Mouse (Mus musculus): ENCODE measurements around the gene Adam22.
"Not testable (repeated sequence)": the region's sequence is repeated elsewhere in the genome, so short reads cannot be mapped to it uniquely, and the experiment has no call there.

Gene Adam22

GRCm38 (mm10) chr5:8312324-8312723, 55.6 kb downstream of the Adam22 start:
- DNase-seq = no peak

DNA sequence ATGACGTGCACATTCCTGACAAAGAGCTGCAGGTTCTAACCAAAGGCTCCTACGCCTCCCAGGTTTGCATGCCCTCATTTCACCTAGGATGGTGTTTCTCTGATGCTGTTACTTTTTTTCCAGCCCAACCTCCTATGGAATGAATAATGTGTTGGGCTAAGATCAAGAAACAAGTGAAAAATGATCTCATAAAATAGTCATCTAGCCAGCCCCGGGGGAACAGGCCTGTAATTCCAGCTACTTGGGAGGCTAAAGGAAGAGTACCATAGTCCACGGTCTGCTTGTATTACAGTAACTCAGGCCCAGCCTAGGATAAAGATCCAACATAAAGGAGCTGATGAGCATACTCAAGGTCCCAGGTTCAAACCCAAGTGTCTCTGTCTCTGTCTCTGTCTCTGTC, 57.1 kb downstream of the Adam22 start:
- no peak for DNase-seq

DNA sequence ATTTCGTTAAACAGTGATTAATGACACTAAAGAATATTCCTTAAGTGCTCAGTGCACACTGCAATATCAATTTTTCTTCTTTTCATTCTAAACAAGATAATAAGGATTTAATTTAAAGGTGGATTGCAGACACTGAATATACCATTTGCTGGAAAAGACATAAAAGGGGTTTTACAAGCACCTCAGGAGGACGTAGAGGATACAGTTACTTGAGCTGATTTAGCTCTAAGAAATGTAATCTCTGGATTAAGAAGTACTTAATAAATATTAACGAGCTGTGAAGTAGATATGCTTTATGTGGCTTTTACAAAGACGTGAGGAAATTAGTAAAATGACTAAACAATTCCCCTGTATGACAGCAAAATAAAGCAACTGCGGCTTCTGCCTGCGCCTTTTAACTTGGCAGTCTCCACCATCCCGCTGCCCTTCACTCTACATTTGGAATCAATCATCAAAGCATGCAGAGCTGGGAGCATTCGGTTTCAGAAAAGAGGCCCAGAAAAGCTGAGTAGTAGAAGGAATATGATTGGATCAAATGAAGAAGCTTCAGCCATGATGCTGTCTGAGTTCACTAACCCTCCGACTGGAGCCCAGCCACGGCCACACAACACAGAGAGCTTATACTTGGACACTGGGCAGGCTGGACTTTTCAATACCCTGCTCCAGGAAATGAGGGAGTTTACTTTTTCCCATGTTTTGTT, 70.1 kb downstream of the Adam22 start:
- no peak for DNase-seq

DNA sequence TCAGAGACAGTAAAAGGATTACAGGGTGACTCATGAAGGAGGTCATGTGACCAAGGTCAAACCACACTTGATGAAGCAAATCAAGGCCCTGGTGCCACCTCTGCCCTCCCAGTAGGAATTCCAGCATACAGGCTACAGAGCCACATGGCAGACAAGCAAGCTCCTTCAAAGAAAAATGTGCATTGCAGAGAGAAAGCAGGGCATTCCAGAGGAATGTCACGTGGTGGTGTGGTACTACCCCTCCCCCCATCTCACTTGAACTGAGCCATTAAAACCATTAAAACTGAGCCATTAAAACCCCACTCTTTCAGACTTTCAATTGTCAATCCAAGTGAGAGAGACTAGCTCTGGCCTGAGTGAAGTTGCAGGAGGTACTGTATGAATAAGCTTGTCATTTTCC, 74.7 kb downstream of the Adam22 start:
- no peak for DNase-seq

DNA sequence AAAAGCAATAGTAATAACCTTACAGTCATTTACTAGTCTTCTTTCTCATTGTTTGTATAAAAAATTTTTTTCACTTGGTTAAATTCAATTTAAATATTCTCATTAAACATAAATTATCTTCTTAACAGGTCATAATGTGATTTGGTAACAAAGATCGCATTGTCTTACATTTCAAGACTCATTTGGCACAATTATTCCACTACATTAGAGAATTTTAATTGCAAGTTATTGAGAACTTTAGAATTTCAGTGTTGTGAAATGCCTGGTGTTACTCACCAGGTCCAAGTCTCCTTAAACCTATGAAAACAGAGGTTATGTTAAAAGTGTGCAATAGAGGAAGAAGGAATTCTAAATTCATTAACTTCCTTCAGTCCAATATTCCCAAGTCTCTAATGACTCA, 76.5 kb downstream of the Adam22 start:
- DNase-seq = no peak

- DNase-seq = no peak
Observed at GRCm38 (mm10) chr5:8289678-8290614, 78.0 kb downstream of the Adam22 start.

DNA sequence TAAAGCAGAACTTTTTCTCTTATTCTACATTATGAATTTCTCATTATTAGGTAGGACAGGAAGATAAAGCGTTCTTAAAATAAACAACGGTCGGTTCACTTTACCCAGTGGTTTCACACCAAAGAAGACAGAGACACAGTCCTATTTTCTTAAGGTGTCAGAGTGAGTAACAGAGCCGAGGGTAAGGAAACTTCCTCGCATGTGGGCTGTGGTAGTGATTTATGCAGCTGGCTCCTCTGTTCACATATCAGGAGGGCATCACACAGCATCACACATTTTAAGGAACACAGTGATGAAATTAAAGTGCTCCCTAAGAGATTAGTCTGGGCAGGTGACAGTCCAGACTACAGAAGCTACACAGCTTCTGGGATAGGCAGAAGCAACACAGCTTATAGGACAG, 83.8 kb downstream of the Adam22 start:
- DNase-seq = no peak

DNA sequence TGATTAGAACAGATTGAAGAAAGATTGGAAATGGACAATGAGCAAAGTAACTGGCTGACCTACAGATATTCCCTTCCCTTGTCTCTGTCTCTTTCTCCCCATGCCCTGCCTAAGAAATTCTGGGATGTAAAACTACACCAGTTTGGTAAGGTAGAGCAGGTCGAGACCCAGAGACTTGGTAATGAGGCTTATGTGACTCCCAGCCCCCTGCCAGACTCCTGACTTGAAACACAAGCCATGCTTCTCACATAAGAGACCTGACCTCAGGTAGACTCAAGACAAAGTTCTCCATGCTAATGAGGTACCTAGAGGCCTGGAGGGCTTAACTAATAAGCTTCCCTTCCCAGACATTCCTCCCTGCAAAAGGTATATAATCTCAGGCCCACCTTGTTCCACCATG, 91.8 kb downstream of the Adam22 start:
- DNase-seq = no peak

DNA sequence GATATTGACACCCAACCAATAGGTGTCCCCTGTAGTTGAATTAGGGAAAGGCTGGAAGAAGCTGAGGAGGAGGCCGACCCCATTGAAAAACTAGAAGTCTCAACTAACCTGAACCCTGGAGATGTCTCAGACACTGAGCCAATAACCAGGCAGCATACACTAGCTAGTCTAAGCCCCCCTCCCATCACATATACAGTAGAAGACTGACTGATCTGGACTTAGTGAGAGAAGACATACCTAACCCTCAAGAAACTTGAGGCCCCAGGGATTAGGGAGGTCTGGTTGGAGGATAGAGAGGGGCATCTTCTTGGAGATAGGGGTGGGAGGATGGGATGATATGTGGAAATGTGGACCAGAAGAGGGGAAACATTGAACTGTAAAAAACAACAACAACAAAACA, 110.6 kb downstream of the Adam22 start:
- no peak for DNase-seq

- DNase-seq = no peak
Observed at GRCm38 (mm10) chr5:8256487-8256886, 111.5 kb downstream of the Adam22 start.

GRCm38 (mm10) chr5:8244696-8245095, 123.3 kb downstream of the Adam22 start:
- no peak for DNase-seq

DNA sequence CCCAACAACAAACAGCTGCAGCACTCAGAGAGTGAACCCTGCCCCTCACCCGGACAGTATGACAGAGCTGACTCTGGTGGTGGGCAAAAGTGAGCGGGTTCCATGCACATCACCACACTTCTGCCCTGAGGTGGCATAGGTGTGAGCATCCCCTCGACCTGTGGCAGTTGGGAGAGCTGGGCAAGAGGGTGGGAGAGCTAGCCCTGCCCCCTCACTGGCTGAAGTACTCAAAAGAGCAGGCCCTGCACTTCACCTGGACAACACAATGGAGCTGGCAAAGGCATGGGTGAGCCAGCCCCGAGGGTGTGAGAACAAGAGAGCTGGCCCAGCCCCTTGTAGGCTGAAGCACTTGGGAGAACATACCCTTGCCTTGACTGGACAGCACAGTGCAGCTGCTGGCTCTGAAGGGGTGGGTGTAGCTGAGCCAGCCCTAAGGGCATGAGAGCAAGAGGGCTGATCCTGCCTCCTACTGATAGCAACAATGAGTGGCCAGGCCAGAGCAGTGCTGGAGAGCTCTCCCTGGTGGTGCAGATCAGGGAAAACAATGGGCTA, 124.8 kb downstream of the Adam22 start:
- DNase-seq = no peak

GRCm38 (mm10) chr5:8242660-8243059, 125.3 kb downstream of the Adam22 start:
- no peak for DNase-seq

DNA sequence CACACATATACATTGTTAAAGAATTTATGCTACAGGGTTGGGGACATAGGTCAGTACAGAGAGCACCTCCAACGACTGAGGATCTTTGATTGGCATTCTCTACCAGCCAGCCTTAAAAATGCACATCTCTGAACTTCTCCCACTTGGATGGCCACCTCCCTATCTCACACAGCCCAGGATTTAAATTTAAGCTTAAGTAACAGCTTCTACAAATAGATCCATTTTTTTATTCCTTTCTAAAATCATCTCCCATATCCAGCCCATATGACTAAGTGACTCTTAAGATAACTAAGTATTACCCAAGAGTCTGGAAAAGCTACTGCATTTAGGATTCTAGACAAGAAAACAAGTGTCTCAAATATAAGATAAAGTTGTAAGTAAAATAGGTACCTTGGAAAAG, 140.9 kb downstream of the Adam22 start:
- DNase-seq = no peak

DNA sequence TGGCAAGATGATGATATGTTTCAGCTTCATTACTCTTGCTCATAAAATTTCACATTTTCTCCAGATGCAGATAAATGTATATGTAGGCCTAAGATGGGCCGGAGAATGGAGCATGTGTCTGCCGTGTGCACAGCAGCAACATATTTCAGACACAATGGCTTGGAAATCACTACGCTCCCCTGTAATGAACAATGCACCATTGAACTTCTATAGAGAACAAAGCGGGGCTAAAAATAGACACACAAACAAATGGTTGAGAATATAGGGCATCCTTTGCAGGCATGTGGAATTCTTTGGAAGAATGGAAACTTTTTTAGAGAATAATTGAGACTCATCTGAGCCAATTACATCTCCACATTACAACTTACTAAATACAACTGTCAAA, 143.6 kb downstream of the Adam22 start:
- no peak for DNase-seq

DNA sequence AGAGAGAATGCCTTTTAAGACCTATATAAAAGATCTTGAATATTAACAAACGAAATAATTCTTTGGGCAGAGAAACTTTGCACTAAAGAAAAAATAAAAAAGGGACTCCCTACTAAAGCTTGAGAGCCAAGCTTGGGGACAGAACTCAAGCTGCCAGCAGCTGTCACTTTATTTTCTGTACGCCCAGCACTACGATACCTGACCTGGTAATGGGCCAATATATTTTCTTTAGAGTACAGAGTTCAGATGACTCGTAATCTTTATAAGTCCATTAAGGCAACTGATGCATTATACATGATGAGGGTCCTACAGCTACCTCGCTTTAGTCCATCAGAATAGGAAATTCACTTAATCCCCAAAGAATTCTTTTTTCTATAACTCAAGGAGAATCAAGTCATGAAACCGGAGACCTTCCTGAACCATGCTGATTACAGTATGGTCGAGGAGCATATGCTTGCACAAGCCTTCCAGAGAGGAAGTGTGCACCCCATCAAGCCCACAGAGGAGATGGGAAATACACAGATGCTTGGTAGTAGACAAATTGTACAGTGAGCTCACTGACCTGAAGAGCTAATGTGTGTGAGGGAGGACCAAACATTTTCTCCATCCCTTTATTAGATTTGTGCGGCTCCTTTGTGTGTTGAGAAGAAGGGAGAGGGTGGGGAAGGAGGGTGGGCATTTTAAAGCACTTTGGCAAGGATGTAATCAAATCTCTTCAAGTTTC, 144.2 kb downstream of the Adam22 start:
- DNase-seq = no peak

DNA sequence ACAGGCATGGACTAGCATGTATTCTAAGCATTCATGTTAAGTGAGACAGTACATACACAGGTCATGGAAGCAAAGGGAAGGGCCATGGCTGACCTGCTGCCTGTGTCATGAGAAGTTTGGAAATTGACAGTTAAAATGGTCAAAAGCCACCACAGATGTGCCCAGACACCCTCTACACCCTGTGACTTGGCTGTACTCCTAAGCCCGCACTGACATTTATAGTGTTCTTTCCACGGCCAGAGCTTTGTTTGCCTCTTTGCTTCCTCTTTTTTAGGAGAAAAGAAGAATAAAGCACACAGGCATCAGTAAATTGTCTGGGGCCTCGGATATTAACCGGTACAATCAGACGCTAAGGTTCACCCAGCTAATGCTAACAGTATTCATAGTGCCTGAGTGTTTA, 146.3 kb downstream of the Adam22 start:
- DNase-seq = no peak

DNA sequence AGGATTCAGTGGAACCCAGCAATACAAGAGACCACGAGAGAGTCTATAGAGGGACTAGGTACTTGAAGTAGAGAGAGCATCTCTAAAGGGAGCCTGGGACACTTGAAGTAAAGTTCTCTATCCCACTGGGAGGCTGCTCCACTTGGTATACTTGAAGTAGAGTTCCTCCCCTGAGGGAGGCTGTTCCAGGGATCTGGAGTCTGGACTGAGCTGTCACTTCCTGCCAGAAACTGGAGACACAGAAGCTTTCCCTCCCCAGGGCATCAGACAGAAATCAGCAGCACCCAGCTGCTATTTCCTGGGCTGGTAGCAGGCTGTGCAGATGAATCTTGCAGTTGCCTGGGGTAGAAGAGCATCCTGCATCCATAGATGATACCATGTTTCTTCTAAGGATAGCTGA, 152.1 kb downstream of the Adam22 start:
- no peak for DNase-seq

DNA sequence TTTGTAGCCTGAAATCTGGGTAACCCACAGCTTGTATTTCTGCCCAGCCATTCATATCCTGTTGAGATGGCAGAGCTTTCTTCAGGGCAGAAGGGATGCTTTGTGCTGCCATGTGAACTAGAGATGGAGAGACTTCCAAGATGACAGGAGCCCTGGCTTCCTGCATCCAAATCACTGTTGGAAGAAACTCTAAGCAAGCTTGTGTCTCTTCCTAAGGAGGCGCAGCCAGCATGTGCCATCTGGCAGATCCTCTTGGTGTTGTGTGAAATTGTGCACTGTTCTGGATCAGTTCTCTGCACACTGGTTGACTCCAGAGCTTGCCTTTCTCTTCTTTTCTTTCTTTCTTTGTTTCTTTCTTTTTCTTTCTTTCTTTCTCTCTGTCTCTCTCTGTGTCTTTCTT, 183.0 kb downstream of the Adam22 start:
- not testable (repeated sequence) for DNase-seq

GRCm38 (mm10) chr5:8180646-8181045, 187.3 kb downstream of the Adam22 start:
- DNase-seq = no peak

- no peak for DNase-seq
Observed at GRCm38 (mm10) chr5:8178111-8178510, 189.8 kb downstream of the Adam22 start.

GRCm38 (mm10) chr5:8164773-8165172, 203.2 kb downstream of the Adam22 start:
- no peak for DNase-seq

GRCm38 (mm10) chr5:8151645-8152044, 216.3 kb downstream of the Adam22 start:
- no peak for DNase-seq

All from right cerebral cortex, postnatal 4 days (tissue).